Mouse (Mus musculus) spleen, embryonic (tissue): ENCODE measurements around the gene Nfia.

ENCODE experiments used
- CTCF ChIA-PET: fragments of 350-600 bp; sonication (Branson Sonifier 250); formaldehyde crosslinking; loops from one replicate; lab custom pipeline; 2022; lab: Charles Lee

The Nfia gene

GRCm38 (mm10) chr4:97772641-97773040 is at the start of gene Nfia:
TSS of gene Nfia (plus strand) at chr4:97772734.
- CTCF ChIA-PET, result interaction anchor here (0.6 to 2.1 kb wide), 7 partner anchors 10 to 1182 kb away, joined by 3 to 11 read pairs (median 3); no protein-coding TSS in a partner anchor

DNA sequence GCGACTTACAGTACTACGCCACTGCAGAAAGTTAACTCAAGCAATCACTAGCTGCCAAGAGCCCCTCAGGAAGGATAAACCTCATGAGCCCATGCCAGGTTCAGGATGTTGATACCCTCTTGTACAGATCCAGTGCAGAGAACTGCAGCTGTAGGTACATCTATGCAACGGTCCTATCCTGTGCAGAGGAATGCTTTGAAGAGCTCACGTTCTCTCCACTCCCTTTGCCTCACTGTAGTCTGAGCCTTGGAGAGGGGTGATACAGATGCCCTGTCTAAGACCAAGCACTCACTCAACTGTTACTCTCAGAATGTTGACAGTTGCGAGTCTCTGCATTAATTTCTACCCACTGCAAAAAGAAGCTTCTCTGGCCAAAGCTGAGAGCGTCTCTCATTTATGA is 49.2 kb upstream of the Nfia start:
- CTCF ChIA-PET, result no interaction called here

DNA sequence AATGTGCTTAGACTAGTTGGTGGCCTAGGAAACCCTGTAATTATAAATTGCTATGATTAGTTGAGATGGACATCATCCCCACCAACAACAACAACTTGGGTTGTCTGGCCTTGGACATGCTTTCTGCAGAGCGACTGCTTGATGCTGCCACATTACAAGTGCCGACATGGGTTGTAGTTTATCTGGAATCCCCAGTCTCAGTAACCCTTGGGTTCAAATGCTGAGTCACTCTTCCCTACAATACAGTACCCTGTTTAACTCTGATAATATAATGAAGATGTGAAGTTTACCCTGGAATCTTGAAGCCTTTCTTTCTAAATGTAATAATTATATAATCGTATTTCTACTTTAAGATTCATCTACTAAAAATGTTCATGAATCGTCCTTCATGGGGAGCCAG is 44.0 kb upstream of the Nfia start:
- CTCF ChIA-PET, result no interaction called here

GRCm38 (mm10) chr4:97729999-97730398 is 42.5 kb upstream of the Nfia start:
- CTCF ChIA-PET, result no interaction called here

- CTCF ChIA-PET, result no interaction called here
Observed at GRCm38 (mm10) chr4:97730416-97730815, 42.1 kb upstream of the Nfia start.

- CTCF ChIA-PET, result no interaction called here
Observed at GRCm38 (mm10) chr4:97733392-97733791, 39.1 kb upstream of the Nfia start.

- CTCF ChIA-PET, result interaction anchor here (0.7 kb wide), 1 partner anchor 215 kb away, joined by 3 read pairs; no protein-coding TSS in a partner anchor
Observed at GRCm38 (mm10) chr4:97743932-97744331, 28.6 kb upstream of the Nfia start.

- CTCF ChIA-PET, result interaction anchor here (0.5 to 0.7 kb wide), 2 partner anchors 77 to 367 kb away, joined by 3 read pairs; no protein-coding TSS in a partner anchor
Observed at GRCm38 (mm10) chr4:97745296-97746105, 27.0 kb upstream of the Nfia start.

DNA sequence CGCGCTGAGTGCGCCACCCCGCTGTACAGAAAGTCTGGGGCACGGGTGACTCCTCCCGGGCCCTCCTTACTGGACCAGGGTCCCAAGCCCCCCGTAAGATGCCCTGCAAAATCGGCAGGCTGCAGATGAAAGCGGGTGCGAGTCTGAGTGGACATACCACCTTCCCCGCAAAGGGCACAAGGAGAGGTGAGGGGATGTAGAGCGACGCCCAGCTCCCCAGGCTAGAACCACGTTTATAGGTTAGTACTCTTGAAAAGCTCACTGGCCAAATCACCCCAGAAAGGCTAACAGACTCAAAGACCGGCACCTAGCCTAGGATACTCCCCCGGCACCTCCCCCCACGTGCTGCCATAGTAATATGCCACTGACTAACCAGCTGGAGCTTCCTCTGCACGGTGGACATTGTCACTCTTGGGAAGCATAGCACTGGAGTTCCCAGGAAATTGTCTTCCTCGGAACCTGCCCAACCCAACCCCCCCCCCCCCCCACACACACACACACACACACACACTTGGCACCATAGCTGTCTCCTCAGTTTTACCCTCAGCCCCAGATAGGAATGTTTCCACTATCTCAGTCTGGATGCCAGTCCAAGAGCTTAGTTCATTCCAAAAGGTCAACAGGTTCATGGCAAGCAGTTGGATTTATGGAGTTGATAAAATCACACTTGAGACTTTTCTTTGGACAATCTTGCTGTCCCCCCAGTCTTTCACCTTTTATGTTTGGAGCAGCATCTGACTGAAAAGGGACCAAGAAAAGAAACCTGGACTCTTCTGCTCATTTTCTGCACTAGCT is 26.2 kb upstream of the Nfia start:
- CTCF ChIA-PET, result interaction anchor here (0.5 to 0.6 kb wide), 2 partner anchors 27 to 366 kb away, joined by 3 to 9 read pairs; no protein-coding TSS in a partner anchor

DNA sequence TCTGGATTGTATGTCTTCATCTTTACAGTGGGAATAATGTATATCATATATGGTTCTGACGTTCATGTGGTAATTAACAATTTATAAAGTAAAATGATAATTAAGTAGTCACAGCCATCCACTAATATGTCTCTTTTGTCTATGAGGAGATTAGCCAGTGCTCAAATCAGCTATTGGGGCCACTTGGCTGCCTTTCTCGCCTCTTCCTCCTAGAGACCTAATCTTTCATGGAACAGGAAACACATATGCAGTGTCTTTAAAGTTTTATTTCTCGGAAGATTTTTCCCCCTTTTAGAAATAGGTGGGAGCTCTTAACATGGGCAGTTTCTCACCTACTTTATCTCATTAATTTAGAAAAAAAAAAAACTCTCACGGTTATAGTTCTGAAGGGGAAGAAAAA is 22.1 kb upstream of the Nfia start:
- CTCF ChIA-PET, result interaction anchor here (0.7 to 1.6 kb wide), 3 partner anchors 22 to 177 kb away, joined by 3 to 11 read pairs (median 5); partner anchors contain the start of gene Nfia

DNA sequence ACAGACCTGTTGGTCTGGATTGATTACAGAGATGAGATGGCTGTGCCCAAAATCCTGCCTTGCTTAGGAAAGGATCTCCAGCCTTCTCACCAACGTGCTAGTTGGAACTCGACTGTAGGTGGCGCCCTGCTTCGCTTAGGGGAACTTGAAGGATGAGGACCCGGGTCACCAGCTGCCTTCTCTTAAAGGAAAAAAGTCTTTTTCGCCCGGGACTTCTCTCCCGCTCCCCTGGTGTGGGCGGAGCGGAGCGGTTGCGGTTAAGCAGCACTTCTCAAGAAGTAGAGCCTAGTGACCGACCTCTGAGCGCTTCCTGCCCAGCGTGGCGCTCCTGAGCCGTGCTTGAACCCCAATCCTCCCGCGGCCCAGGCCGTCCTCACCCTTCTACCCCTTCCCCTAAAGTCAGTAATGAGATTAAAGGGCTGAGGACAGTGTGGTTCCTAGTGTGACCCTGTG is 21.5 kb upstream of the Nfia start:
- CTCF ChIA-PET, result interaction anchor here (0.6 to 1.6 kb wide), 4 partner anchors 18 to 1532 kb away, joined by 3 to 11 read pairs (median 7); partner anchors contain the start of gene Nfia

DNA sequence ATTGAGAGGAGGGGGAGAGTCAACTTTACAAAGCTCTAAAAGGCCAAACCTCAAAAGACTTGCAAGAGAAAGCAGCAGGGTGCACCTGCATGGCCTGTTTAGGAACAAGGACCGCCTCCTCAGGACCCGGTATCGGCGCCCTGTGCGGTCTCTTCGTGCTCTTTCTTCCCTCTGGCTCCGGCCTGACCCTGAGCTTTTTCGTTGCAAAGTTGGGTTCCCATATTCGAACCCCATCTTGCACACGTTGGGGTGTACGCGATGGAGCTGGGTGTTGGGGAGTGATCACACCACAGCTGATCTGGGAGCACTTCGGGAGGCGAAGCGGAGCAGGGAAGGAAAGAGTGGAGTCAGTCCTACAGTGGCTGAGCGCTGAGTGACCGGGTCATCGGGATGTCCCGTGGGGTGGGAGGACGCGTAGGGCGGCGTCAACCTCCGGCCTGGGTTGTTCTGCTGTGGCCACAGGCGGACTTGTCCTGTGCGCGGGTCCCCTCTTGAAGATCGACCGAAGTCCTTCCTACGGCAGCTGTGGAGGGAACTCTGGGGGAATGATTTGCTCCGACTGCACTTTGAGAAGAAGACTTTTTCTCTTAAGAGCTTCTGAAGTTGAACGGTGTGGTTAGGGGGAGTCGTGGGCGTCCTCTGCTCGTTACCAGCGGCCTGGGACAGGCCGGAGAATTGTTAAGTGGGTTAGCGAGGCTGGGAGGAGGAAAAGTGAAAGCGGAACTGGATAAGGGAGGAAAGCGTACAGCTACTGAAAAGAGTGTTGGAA is 20.9 kb upstream of the Nfia start:
- CTCF ChIA-PET, result interaction anchor here (0.6 to 1.6 kb wide), 4 partner anchors 18 to 1532 kb away, joined by 3 to 11 read pairs (median 3); partner anchors contain the start of gene Nfia

- CTCF ChIA-PET, result interaction anchor here (0.7 to 1.6 kb wide), 2 partner anchors 18 to 20 kb away, joined by 3 to 11 read pairs; partner anchors contain the start of gene Nfia
Observed at GRCm38 (mm10) chr4:97752276-97753010, 20.1 kb upstream of the Nfia start.

- CTCF ChIA-PET, result no interaction called here
Observed at GRCm38 (mm10) chr4:97753521-97753920, 19.0 kb upstream of the Nfia start.

DNA sequence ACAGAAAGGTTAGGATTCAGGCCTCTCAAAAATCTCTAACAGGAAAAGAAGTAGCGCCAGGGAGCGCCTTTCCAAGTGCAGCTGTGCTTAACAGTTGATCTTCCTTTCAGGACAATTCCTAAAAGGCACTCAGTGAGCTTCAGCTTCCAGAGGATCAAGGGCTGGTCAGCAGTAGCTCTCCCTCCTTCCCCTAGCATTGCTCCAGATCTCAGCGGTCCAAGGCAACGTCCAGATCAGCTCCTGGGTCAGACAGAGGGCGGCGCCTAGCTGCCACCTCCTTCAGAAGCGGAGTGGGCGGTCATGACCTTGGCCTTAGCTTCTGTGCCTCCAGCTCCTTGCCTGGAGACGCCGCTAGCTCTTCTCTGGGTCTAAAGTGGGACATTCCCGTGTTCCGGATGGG is 18.3 kb upstream of the Nfia start:
- CTCF ChIA-PET, result no interaction called here

DNA sequence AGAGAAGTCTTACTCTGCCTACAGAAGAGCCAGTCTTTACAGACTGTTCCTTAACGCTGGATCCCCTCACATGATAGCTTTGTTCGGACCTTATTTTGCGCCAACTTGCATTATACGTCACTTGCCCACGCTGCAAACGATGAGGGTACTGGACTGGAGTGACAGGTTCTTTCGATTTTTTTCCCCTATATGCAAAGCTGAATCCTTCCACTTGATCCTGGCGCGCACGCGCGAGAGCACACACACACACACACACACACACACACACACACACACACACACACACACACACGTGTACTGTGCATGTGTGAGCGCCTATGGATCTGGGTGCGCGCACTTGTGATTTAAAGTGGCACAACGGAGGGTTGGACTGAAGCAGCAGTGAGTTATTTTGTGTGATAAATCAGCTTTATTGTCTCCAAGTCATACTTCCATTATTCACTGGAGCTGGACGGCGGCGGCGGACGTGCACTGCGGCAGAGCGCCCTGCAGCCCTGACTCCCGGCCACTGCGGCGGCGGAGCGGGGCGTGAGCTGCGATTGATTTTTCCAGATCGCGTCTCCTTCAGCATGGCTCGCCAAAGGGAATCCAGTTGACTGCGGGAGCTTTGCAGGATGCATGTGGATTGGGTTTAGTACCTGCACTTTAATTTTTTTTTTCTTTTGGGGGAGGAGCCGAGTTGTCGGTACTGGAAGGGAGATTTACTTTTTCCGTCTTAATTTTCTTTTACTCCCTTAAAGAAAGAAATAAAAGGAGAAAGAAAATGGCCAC is 15.1 kb upstream of the Nfia start:
- CTCF ChIA-PET, result interaction anchor here (0.6 to 1.0 kb wide), 5 partner anchors 9 to 948 kb away, joined by 3 to 10 read pairs (median 3); partner anchors contain the start of gene Nfia

GRCm38 (mm10) chr4:97757978-97758461 is 14.5 kb upstream of the Nfia start:
- CTCF ChIA-PET, result no interaction called here

- CTCF ChIA-PET, result no interaction called here
Observed at GRCm38 (mm10) chr4:97758661-97759060, 13.9 kb upstream of the Nfia start.

- CTCF ChIA-PET, result no interaction called here
Observed at GRCm38 (mm10) chr4:97764616-97765015, 7.9 kb upstream of the Nfia start.
